Mouse (Mus musculus) ES-CJ7 (cell line): Measurements from ENCODE around the gene Cntn5.

Experiments used
- DNase-seq: peaks from one replicate; pipeline ENCODE4 v3.0.0; 2011; ENCODE audit warnings: low read depth, low spot score

The Cntn5 gene

DNA sequence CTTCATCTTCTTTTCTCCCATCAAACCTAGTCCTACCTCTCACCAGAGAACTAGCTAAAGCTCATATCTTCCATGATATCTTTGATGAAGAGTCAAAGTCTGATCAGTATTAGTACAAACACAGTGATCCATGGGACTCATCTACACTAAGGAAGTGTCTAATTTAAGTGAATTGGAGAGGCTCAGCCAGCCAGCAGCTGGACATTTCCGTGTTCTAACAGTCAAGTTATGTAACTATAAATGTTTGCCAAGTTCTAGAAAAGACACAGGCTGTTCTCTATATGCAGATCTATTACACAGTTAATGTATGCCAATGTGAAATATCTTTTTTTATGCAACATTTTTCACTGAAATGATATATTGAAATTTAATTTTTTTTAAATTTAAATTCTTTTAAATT lies 959.7 kb downstream of the Cntn5 start:
- DNase-seq: no peak

DNA sequence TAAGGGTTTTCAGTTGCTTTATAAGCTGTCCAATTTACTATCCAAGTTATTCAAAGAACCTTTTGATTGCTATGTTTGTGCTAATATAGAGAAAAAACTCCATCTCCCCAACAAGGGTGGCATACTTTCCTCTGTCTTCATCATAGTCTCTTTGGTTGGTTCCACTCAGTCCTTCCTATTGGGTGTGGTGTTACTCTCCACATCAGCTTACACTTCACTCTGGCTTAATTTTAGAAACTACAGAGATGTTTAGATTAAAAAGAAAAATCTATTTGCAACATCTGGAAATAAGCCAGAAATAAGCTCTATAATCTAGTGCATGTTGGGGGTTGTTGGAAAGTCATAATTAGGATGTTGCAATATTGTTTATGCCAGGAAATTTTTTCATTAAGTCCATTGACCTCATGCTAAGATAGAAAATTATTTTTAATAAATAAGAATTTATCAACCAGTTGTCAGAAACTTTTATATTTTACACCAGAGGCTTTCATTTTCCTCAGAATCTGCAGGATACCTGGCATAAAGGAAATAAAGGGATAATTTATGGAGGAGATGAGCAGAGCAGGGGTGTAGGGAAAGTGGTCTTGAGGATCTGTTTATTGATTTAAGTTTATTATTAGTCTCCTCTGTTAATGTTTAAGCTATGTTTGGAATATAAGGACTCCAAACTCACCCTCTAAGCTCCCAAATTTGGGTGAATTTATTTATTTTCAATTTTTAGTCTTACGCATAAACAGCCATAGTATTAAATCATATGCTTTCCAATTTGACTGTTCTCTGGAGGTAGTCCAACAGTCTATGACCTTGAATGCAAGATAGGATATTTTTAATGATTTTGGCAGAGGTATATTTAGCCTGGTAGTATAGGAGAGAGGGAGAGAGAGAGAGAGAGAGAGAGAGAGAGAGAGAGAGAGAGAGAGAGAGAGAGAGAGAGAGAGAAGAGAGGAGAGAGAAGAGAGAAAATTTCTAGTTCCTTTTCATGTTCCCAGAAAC lies 966.8 kb downstream of the Cntn5 start:
- DNase-seq: no peak

DNA sequence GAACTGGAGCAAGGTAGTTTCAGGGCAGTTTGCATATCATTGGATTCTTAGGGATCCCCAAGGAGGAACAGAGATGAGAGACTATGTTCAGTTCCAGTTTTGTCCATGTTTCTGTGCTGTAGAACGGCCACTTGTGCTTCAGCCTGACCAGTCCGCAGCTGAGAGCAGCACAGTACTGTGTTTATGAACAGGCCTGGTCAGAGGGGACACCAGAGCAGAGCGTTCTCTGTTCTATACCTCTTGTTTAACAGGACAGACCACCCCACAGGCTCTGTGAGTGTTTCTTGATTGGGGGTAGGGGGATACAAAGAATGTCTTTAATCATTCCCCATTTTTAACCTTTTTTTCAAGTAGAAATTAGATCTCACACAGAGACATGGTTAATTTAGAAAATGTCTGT lies 984.0 kb downstream of the Cntn5 start:
- peak; percentile 5 for DNase-seq

DNA sequence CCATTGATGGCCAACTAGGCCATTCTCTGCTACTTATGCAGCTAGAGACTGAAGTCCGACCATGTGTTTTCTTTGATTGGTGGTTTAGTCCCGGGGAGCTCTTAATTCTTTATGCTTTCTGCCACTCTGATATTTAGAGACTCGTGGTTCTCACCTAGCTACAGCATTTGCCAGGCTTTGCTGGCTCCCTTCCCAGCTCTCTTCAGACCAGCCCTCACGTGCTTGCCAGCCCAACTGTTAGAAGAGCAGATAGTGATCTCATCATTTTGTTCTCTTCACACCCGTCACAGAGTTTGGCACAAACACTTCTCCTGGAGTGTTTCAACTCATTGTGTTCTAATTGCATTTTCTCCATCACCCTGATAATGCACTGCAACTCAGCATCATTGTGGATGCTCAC lies 1005.5 kb downstream of the Cntn5 start:
- DNase-seq: no peak

DNA sequence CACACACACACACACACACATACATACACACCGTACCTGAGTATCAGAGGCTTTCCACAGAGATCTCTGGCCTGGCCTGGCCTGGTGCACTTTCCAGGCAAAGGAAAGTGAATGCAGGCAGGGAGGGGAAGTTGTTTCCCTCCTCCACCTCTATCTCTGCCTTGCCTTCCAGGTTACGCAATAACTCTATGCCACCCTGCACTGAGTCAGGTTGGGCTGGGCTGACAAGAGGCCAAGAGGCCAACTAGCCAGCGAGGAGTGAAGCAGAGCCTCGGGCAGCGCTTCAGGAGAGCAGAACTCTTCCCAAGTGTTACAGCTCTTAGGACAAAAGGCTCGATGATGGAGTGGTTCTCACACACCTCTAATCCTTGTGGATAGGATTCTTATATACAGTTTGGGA lies 1018.4 kb downstream of the Cntn5 start:
- DNase-seq: no peak

DNA sequence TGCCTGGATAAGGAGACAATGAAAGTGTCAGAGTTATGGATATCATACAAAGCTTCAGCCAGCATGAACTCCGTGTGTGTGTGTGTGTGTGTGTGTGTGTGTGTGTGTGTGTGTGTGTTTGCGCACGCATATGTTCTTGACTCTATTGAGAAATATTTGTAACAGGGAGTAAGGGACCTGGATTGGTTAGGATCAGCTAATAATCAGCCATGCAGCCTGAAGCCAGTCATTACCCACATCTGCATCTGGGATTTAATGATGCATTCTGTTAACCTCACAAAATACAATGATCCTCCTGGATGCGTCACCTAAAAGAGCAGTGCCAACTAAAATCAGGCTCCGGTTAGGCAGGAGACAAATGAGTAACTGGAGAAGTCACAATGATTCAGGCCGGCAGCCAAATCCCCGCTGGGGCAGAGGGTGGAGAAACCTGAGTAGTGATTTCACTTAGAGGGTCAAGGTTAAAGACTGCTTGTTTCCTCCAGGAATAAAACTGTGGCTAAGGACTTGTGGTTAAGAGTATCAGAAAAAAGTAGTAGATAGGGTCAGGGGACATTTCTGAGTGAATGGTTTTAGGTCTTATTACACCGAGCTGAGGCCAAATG lies 1021.7 kb downstream of the Cntn5 start:
- DNase-seq: peak; percentile 7

DNA sequence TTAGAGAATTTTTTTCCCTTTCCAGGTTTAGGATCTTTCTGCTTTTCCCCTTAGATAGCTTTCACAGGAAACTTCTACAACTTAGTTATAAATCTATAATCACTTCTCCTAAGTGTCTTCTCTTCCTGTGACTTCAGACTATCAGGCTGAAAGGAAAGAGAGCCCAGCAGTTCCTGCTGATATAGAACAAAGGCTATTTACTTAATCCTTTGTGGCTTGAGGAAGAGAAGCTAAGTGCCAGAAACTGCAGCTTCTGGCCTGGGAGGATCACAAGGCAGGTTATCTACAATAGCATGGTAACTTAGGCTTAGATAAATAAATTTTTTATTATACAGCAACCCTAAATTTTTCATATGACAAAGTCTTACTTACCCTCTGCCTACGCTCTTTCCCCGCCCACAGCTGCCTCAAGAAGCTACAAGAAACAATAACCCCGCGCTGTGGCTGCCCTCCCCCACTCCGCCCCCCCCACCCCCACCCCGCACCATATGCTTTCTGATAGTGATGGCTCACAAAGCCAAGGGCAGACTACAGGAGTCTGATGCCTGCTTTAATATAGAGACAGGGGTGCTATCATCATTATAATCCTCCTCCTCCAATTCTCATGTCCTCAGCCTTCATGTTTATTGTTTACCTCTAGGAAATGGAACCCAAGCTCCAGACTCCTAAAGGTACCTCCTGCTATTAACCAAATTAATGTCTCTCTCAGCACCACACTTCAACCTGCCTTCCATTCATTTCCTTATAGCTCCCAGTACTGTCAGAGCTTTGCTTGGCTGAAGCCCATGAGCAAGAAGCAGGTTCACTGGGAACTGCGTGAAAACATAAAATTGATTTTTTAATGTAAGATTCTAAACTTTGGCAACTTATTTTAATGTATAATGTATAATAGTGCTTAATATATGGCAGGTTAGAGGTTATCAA lies 1032.2 kb downstream of the Cntn5 start:
- DNase-seq: no peak

DNA sequence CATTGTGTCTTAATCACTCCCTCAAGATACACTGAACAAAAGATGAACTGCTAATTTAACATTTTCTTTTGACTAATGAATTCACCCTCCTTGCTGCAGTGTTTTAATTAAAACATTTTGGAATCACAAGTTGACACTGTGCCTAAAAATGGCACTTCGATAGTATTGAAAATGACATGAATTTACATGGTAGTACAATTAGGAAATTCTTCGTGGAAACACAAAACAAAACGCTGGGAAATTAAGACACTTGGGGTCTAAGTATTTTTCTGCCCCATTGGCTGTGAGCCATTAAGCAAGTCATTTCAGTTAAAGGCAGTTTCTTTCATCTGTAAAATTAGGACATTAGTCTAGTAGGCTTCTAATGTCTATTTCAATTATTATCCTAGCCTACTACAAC lies 1043.9 kb downstream of the Cntn5 start:
- no peak for DNase-seq

DNA sequence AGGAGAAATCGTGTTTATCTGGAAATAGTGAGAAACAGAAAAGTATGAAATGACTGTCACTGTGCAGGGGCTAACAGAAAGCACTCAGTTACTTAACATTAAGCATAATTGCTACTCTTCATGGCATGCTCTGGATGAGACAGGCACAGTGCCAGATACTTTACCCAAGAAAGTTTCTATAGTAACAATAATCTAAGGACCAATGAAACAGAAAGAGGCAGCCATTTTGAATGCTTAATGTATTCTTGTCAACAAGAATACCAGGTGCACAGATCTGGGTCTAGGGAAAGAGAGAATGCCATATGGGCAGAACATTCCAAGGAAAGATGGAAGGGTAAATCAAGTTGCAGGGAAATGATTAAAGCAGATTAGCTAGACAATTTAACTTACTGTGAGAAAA lies 1045.3 kb downstream of the Cntn5 start:
- DNase-seq: no peak

DNA sequence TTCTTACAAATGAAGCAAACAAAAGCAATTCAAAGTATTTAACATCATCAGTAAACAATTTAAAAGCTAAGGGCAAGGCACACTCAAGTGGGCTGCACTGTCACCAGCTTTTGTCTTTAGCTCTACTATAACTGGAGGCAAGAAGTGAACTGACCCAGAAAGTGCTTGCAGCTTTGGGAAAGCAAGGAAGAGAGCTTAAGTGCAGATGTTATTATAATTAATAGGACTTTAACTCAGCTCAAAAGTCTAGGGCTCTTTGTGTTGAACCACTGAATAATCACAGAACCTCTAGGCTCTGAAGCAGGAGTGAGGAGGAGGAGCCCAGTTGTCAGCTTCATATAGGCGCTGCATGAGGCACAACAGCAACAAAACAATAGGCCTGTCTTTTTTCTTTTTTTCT lies 1049.8 kb downstream of the Cntn5 start:
- no peak for DNase-seq

DNA sequence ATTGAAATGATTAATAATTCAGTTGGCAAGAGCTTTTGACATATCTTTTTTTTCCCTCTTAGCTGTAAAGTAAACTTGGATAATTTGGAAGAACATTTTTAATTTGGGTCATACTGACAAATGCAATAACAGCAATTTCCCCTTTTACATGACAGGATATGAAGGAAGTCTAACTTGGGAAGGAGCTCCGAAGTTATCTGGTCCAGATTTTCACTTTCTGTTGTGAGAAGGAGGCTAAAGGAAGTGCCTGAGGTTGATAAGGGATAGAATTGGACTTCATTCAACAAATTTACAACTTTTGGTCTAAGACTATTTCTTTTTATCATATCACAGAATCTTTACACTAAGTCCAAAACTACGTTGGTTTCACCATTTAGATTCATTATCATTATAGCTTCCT lies 1074.3 kb downstream of the Cntn5 start:
- DNase-seq: no peak

DNA sequence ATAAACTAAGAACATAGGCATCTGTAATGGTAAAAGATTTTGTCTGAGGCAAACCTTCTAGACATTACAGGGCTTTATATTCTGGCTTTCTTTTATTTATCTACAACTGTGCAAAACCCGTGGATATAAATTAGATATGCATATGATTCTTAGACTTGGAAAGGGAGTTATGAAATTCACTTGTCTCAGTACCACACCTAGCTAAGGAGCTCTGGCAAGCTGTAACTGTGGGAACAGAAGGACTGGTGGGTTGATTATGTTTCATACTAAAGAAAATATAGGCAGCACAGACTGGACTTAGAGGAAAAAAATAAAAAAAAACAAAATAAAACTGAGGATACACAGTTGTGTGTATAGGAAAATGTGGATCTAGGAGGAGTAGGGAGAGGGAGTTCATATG lies 1084.6 kb downstream of the Cntn5 start:
- DNase-seq: no peak

DNA sequence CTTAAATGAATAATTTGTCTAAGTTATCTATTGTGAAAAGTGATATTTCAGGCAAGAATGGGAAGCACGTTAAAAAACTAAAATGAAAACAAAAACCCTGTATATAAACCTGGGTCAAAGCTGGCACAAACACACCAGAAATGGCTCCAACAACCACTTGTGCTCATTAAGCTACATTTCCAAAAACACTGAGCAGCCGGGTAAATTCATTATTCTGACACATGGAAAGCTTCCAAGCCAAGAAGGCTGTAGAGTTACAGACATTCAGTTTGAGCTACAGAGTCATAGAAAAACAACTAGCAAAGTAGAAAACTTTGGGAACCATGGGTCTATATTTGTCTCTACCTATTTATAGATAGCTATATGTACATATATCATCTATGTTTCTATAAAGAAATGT lies 1087.1 kb downstream of the Cntn5 start:
- DNase-seq: no peak

DNA sequence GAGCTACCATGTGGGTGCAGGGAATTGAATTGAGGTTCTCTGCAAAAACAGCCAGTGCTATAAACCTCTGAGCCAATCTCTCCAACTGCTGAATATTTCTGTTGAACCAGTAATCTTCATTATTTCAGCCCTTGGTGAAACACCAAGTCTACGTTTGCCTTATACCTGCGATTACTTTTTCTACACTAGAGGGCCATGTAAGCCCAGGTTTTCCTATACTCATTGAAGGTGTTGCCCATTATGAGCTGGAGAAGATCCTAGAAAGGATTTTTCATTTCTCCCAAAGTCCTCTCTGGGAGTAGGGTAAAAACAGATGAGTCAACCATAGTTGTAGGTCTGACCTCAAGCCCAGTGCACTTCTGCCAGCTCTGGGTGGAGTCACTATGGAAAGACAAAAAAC lies 1105.0 kb downstream of the Cntn5 start:
- no peak for DNase-seq

DNA sequence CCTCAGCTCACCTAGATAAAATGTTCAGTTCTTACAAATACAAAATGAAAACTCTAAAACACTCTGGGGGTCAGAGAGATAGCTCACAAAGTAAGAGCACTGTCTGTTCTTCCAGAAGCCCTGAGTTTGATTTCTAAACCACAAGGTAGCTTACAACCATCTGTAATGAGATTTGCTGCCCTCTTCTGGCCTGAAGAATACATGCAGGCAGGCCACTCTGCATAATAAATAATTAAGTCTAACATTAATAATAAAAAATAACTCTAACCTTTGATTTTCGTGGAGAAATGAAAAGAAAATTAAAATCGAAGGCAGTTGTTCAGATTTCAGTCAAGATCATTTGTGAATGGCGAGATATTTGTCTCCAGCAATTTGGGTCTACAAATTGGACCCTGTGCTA lies 1120.9 kb downstream of the Cntn5 start:
- peak; percentile 11 for DNase-seq

DNA sequence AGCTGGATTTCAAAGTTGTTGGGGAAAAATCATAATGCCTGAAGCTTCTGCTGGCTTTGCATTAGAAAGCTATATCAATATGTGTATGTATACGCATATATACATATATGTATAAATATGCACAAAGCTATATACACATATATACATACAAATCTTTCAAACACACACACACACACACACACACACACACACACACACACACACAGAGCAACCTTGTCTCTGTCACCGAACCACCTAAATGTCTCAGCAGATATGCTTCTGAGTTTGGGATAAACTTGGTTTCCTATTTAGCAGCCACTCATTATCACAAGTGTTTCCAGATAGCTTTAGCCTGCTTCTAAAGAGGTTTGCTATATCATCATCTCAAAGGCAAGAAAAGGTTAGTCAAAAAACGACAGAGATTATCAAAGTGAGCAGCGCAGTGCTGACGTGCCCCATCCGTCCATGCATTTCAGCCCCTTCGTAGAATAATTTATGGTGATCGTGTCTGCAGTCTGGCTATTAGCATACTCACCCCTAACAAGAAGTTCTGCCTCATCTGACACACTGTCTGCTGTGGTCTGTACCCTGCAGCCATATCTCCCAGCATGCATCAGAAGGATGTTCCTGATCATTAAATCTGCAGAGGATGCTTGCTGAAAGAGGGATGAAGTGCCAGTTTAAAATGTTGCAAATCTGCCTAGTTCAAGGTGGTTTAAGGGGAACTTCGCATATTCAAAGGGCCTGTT lies 1123.3 kb downstream of the Cntn5 start:
- DNase-seq: no peak

DNA sequence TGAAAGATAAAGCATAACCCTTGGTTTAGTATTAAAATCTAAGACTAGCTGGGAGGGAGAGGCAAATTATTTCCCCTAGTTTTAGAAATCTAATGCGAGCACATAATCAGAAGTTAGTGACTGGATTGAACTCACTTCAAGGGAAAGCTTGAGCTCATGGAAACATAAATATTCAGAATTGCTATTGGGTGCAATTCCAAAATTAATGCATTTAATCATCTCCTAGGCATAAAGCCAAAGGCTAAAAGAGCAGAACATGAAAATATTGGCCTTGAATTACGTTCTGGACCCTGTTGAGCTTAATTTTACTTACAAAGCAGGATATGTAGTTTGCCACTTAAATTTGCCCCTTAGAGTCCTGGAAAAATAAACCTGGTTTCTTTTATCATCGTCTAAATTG lies 1124.9 kb downstream of the Cntn5 start:
- DNase-seq: no peak

DNA sequence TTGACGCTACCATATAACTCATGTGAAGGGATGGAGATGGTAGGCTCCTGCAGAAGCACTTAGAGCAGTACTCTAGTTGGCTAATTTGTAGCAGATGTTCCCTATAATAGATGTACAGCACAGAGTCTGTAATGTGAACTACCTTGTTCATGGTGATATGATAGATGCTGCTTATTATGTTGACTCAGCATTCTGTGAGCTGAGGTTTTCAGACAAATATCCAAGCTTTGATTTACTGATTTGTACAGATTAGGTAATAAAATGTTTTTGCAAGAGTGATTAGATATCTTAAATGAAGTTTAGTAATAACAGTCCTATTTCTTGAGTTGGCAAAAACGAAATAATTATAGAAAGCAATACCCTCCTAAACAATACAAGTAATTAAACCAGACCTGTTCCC lies 1133.8 kb downstream of the Cntn5 start:
- no peak for DNase-seq

DNA sequence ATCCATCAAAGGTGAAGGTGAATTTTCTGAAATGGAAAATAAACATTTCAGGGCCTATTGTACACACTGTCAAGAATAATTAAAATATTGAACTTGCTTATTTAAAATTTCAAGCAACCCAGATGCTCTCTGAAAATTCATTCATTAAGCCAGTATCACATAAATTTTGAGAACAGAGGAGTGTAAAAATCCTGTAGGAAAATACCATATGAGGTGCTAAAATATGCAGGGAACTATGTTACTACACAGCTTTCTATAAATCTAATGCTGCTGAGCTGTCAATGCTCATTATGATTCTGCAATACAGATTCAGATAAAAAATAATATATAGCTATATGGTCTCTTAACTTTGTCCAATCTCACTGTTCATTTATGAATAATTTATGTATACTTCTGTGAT lies 1134.9 kb downstream of the Cntn5 start:
- DNase-seq: no peak

DNA sequence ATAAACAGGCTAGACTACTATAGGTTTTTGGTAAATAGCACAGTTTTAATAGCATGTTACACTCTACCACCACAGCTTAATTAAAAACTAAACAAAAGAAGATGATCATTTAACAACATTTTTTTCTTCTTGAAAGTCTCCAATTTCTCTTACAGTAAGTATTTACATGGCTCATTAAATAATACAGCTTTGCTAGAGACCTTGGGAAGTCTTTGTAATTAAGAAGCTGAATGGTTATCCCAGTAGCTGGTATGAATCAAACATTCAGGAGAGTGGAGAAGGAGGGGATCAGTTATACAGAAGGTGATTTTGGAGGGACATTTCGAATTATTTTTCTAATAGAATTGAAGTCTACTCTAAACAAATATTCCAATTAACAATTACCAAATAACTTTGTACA lies 1186.4 kb downstream of the Cntn5 start:
- no peak for DNase-seq

DNA sequence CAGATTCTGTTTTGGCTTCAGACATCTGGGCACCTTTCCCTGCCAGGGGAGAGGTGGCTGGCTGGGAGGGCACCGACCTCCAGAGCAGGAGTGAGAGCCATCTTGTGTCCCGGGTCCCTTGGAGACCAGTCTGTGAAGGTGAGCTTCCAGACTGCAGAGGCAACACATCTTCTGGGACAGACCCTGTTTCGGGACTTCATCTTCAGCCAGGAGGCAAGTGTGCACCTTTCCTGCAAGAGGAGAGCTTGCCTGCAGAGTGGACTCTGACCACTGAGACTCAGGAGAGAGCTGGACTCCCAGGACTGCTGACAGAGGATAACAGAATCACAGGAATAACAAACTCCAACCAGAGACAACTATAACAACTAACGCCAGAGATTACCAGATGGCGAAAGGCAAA lies 1195.9 kb downstream of the Cntn5 start:
- DNase-seq: no peak
